Mouse (Mus musculus) kidney, postnatal 0 days (tissue): Measurements from ENCODE around the gene Gna15. TPM values are rescaled to one million over a fixed set of nuclear protein-coding genes. Genes with fewer than 3 reads are reported as not detected.
A peak's percentile ranks its signal among the peaks of the same experiment; 100 is the strongest.

Experiments
- ATAC-seq: fragments of 200-750 bp; cut with Nextera tagmentation; replicated peaks from 2 replicates; pipeline ENCODE4 v1.8.0; 2017; ENCODE audit warnings: low read depth, moderate number of reproducible peaks, moderate TSS enrichment, moderate library complexity; ENCODE audit not compliant: low FRiP score
- DNase-seq: peaks from one replicate; pipeline ENCODE4 v3.0.0-alpha.2; 2016; ENCODE audit warnings: low spot score
- H3K27ac ChIP-seq: fragments of 300-500 bp; sonication (generic); 2 replicates; pipeline ENCODE4 v1.5.1; 2014; ENCODE audit warnings: mild to moderate bottlenecking
- H3K27me3 ChIP-seq: fragments of 300-500 bp; sonication (generic); 2 replicates; pipeline ENCODE4 v1.6.1; 2014; ENCODE audit warnings: low read length, mixed read lengths; ENCODE audit not compliant: insufficient read depth
- H3K36me3 ChIP-seq: fragments of 300-500 bp; sonication (generic); 2 replicates; pipeline ENCODE4 v1.6.1; 2014; ENCODE audit warnings: low read length, mixed read lengths; ENCODE audit not compliant: insufficient read depth
- H3K4me1 ChIP-seq: fragments of 300-500 bp; sonication (generic); replicated peaks from 2 replicates; pipeline ENCODE4 v1.6.1; 2014; ENCODE audit warnings: antibody characterized with exemption, low read length, mixed read lengths; ENCODE audit not compliant: insufficient read depth
- H3K4me2 ChIP-seq: fragments of 300-500 bp; sonication (generic); 2 replicates; pipeline ENCODE4 v1.6.1; 2014; ENCODE audit warnings: mild to moderate bottlenecking, low read length, moderate library complexity, mixed read lengths
- H3K4me3 ChIP-seq: fragments of 300-500 bp; sonication (generic); replicated peaks from 2 replicates; pipeline ENCODE4 v1.5.1; 2014; ENCODE audit warnings: low read depth, low read length
- H3K9ac ChIP-seq: fragments of 300-500 bp; sonication (generic); 2 replicates; pipeline ENCODE4 v1.6.1; 2014; ENCODE audit warnings: low read depth, low read length
- H3K9me3 ChIP-seq: fragments of 300-500 bp; sonication (generic); replicated peaks from 2 replicates; pipeline ENCODE4 v1.6.1; 2016; ENCODE audit warnings: low read length, inconsistent platforms, mixed read lengths
- CTCF ChIP-seq: IDR thresholded peaks from 2 replicates; pipeline ENCODE4 v1.5.1; 2016; ENCODE audit warnings: antibody characterized with exemption, low read depth, mild to moderate bottlenecking, moderate library complexity
- WGBS: fragments of 180-500 bp; shearing (Covaris S2); extraction: QIAGEN DNeasy Blood & Tissue Kit; methylation state at CpG from one replicate; pipeline ENCODE4 v1.1.7; 2014; 5-methylcytosine and 5-hydroxymethylcytosine counted together
- polyA plus RNA-seq: library from polyadenylated mRNA; unstranded; fragments of >200 nt; fragmentation: Nextera tagmentation; extraction: Ambion mirVana; gene quantifications from 2 replicates; pipeline ENCODE4 v1.2.1, GENCODE M21; 2015

The Gna15 gene
- polyA plus RNA-seq, 1 experiment from 2014 or later: 0.92 TPM

- Histone ChIP-seq H3K27me3 (no peaks in the 10 kb centered on the region), H3K9ac (no peak overlapping the region), H3K4me2 (no peak overlapping the region), H3K9me3 (no peaks in the 10 kb centered on the region), H3K36me3 (no peaks in the 10 kb centered on the region), H3K4me1 (no peaks in the 10 kb centered on the region), H3K27ac (no peak overlapping the region), H3K4me3 (no peak overlapping the region)
- WGBS: 23% methylated on average over 6 of the region's 6 CpGs
- DNase-seq (no peak), ATAC-seq (no peak)
- no peak for TF ChIP-seq CTCF
Measured at GRCm38 (mm10) chr10:81507095-81507494, 16.9 kb downstream of the Gna15 start.

DNA sequence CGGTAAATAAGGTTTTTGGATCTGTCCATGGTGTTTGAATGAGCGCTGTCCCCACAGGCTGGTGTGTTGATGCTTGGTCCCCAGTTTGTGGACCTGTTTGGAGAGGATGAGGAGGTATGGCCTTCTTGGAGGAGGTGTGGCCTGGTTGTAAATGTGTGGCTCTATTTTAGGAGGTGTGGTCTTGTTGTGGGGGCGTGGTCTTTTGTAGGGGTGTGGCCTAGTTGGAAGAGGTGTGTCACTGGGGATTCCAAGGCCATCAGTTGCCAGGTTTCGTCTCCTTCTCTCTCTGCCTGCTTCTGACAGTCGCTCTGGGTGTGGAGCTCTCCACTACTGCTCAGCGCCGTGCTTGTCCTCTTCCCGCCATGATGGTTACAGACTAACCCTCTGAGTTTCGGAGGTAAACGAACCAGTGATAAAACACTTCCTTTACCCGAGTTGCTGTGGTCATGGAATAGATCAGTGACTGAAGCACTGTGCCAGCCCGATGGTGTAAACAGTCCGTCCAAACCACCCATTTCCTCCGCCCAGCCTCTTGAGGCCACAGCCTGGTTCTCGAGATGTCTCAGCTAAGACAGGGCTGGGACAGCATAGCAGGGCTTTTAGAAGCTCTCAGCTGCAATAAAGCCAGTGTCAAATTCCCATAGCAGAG, 18.9 kb downstream of the Gna15 start:
- Histone ChIP-seq H3K27ac (no peak overlapping the region), H3K4me3 (no peak overlapping the region), H3K9ac (no peak overlapping the region), H3K27me3 (no peaks in the 10 kb centered on the region), H3K4me1 (no peaks in the 10 kb centered on the region), H3K9me3 (no peaks in the 10 kb centered on the region), H3K36me3 (no peaks in the 10 kb centered on the region), H3K4me2 (no peak overlapping the region)
- ATAC-seq (no peak), DNase-seq (no peak)
- TF ChIP-seq CTCF: no peak
- WGBS: 73% methylated on average over 14 of the region's 15 CpGs

GRCm38 (mm10) chr10:81502658-81503057, 21.4 kb downstream of the Gna15 start:
- Histone ChIP-seq H3K4me3 (peak overlapping the region; percentile 23; the same call in 1 of the 2 replicates), H3K27ac (no peak overlapping the region), H3K27me3 (no peaks in the 10 kb centered on the region), H3K9ac (no peak overlapping the region), H3K9me3 (no peaks in the 10 kb centered on the region), H3K4me2 (peak overlapping the region; percentile 65), H3K4me1 (no peaks in the 10 kb centered on the region), H3K36me3 (no peaks in the 10 kb centered on the region)
- WGBS: 12% methylated on average over 36 of the region's 36 CpGs
- DNase-seq (peak; percentile 71), ATAC-seq (0 out of 2 replicates have a peak, but pooled peaks have one; percentile 6)
- TF ChIP-seq CTCF: peak; percentile 98

- no peak for TF ChIP-seq CTCF
- DNase-seq: no peak
- ATAC-seq: no peak
- Histone ChIP-seq H3K4me2 (no peak overlapping the region), H3K36me3 (no peaks in the 10 kb centered on the region), H3K9ac (no peak overlapping the region), H3K9me3 (no peaks in the 10 kb centered on the region), H3K4me3 (no peak overlapping the region), H3K4me1 (no peaks in the 10 kb centered on the region; the same call in 1 of the 2 replicates), H3K27me3 (no peaks in the 10 kb centered on the region), H3K27ac (no peak overlapping the region)
- WGBS: 87% methylated on average over 5 of the region's 5 CpGs
Measured at GRCm38 (mm10) chr10:81501863-81502262, 22.2 kb downstream of the Gna15 start.

- no peak within 1 kb of the TSS for H3K4me3 ChIP-seq
- 89% methylated on average over 3 of the region's 3 CpGs for WGBS
- H3K4me2 ChIP-seq: no peak within 1 kb of the TSS
- H3K27ac ChIP-seq: no peak within 1 kb of the TSS; the same call in 1 of the 2 replicates
- H3K4me1 ChIP-seq: peaks cover 6% of the 10 kb centered on the region; the same call in 1 of the 2 replicates
- H3K9ac ChIP-seq: no peak within 1 kb of the TSS
- no peak for TF ChIP-seq CTCF
- ATAC-seq (no peak), DNase-seq (no peak)
- no peaks in the 10 kb centered on the region for H3K27me3 ChIP-seq
- no peaks in the 10 kb centered on the region for H3K9me3 ChIP-seq
- H3K36me3 ChIP-seq: no peaks in the 10 kb centered on the region
Measured at GRCm38 (mm10) chr10:81500032-81500431, 24.0 kb downstream of the Gna15 start, which contains the start of gene S1pr4. Gene S1pr4, minus strand, starts transcription at chr10:81500132.

GRCm38 (mm10) chr10:81499250-81499901, 24.6 kb downstream of the Gna15 start:
- Histone ChIP-seq H3K27me3 (no peaks in the 10 kb centered on the region), H3K4me3 (no peak overlapping the region), H3K9me3 (no peaks in the 10 kb centered on the region), H3K9ac (no peak overlapping the region), H3K4me2 (no peak overlapping the region), H3K4me1 (peaks cover 10% of the 10 kb centered on the region; the same call in 1 of the 2 replicates), H3K27ac (no peak overlapping the region; the same call in 1 of the 2 replicates), H3K36me3 (no peaks in the 10 kb centered on the region)
- 78% methylated on average over 23 of the region's 23 CpGs for WGBS
- no peak for TF ChIP-seq CTCF
- ATAC-seq: no peak
- no peak for DNase-seq
